Mouse (Mus musculus) heart, adult 18-20 months (tissue): ENCODE data around the gene Add3. TPM values are rescaled to one million over a fixed set of nuclear protein-coding genes. Genes with fewer than 3 reads are reported as not detected.
A peak's percentile ranks its signal among the peaks of the same experiment; 100 is the strongest.

ENCODE experiments used
- DNase-seq, 2 experiments: peaks; one replicate each; pipeline ENCODE4 v3.0.0; 2021 to 2022; ENCODE audit warnings: mixed read lengths in 1 of 2
- long read RNA-seq, 2 experiments: library from polyadenylated mRNA; stranded (forward); transcript quantifications; one replicate each; pipeline ENCODE4 v2.0.0; 2021
- total RNA-seq, 2 experiments: library from RNA; stranded (reverse); gene quantifications; 2 replicates each; pipeline ENCODE4 v1.2.3; 2021

The Add3 gene
- total RNA-seq: 10 to 100 TPM; 44.3 to 52.5 TPM
- long read RNA-seq, experiment 1, full-length matches to known transcripts: 9 of 25 reads
- long read RNA-seq, experiment 1, partial matches to known transcripts: 6 of 25 reads
- long read RNA-seq, experiment 1, other reads (novel, unspliced or antisense): 10 of 25 reads
- long read RNA-seq, experiment 2, full-length matches to known transcripts: 7 of 13 reads
- long read RNA-seq, experiment 2, partial matches to known transcripts: 0 of 13 reads
- long read RNA-seq, experiment 2, other reads (novel, unspliced or antisense): 6 of 13 reads

DNA sequence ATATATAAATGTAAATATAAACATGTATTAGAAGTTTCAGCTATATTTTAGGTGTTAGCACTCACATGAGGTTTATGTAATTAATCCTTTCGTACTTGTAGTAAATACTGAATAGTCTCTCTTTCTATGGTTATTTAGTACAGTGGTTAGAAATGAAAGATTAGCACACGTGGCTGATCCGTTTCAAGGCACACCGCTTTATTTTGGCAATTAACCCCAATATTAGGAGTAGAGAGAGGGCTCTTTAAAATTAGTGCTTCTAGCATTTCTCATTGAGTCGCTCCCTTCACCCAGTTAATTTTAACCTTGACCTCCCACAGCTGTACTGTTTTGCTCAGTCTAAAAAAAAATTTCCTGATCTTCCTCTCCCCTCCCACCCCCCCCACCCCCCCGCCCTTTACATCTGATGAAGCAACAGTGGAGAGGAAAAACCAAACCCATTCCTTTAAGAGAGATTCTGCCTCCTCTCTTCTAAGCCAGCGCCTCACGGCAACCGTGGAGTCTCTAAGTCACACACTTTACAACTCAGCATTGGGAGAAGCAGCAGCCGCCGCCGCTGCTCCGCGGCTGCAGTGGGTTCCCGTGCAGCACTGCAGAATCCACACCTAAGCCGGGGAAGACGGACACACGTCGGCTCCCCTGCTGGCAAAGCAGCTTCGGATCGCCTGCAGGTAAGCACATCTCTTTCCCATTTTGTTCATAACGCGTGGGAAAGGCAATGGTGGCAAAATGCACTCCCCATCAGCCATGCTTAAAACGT lies at the start of gene Add3:
Gene Add3, plus strand, starts transcription at position 400 of the 760 bp plus-strand sequence.
- peak; percentile 72 to 80 for DNase-seq

DNA sequence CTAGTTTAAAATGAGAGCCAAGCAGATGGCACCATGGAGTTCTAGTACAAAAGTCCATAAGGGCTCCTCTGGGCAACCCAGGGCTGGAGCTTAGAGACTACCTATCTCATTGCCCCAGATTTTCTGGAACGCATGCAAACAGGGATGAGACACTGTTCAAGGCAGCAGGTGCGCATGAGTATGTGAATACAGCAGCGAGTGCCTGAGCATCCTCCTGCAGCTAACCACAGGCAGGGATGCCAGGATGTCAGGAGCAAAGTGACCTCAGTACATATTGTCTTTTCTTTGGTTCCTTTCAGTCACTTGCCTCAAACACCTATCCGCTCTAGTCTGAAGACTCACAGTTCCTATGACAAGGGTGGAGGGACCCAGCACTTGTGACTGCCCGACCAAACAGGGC lies 49.6 kb upstream of the Add3 start:
- DNase-seq: no peak

DNA sequence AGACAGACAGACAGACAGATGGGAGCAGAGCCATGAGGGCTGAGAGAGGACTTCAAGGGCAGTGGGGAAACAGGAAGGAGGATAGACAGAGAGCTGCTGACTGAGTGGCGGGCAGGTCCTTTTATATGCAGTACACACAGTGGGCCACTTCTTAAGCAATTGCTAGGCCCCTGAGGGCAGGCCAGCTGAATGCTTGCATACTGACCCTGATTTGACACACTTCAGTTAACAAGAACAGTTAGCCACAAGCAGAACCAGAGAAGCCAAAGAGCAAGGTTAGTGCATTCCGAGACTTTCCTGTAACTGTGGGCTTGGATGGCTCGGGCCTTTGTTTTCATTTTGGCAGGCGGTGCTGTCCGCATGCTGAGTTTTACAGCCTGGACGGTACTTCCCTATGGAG lies 48.0 kb upstream of the Add3 start:
- no peak for DNase-seq

DNA sequence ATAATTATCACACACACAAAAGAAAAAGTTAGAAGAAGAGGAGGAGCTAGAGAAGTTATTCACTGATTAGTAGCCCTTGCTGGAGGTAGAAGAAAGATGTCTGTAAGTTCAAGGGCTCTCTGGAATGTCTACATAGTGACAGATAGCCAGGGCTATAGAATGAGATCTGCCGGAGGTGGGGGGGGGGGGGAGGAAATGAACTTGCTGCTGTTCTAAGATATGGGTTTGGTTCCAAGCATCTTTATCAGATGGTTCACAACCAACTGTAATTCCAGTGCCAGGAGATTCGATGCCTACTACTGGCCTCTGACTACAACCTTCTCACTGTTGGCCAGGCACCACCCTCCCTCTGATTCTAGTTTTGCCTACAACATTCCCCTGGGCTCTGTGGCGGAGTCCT lies 46.9 kb upstream of the Add3 start:
- DNase-seq: no peak

- no peak for DNase-seq
Measured at GRCm38 (mm10) chr19:53094684-53095083, 45.6 kb upstream of the Add3 start.

DNA sequence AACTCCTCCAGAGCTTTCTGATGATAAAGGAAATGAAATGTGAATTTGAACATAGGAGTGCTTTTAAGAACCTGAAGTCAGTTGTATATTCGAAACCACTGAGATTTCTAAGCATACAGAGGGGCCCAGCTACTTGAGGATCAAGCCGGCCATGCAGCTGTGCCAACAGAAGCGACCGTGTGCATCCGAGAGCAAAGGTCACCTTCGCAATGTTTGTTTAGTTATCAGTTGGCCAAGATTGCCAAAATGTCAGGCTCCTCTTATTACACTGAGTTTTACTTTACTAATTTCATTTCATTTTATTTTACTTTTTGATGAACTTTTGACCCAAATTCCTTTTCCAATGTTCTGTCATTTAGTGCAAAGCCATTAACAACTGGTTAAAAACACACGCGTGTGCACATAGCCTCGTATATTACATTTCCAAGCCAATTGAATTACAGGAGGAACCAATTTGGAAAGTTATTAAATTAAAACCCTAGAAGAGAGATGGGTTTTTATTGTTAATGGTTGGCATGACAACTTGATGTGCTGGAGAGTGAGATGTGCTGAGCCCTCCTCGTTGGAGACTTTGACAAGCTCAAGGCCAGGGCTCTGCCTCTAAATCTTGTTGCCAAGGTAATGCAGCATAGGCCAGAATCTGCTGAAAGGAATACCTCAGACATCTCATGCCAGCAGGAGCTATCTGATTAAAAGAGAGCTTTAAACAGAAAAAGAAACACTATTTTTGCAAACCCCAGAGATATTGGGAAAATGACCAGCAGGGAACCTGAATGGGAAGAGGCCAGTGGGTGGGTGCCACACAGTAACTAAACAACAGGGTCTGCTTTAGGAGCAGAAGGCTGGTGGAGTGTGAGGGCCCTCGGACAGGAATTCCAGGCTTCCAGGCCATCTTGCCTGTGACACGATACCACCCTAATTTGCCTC lies 38.6 kb upstream of the Add3 start:
- DNase-seq: no peak

- DNase-seq: peak; percentile 73 to 75
Measured at GRCm38 (mm10) chr19:53105374-53106090, 34.7 kb upstream of the Add3 start.

GRCm38 (mm10) chr19:53106952-53107351 lies 33.3 kb upstream of the Add3 start:
- peak; percentile 51 to 57 for DNase-seq

GRCm38 (mm10) chr19:53107361-53108247 lies 32.6 kb upstream of the Add3 start:
- peak; percentile 65 to 69 for DNase-seq

DNA sequence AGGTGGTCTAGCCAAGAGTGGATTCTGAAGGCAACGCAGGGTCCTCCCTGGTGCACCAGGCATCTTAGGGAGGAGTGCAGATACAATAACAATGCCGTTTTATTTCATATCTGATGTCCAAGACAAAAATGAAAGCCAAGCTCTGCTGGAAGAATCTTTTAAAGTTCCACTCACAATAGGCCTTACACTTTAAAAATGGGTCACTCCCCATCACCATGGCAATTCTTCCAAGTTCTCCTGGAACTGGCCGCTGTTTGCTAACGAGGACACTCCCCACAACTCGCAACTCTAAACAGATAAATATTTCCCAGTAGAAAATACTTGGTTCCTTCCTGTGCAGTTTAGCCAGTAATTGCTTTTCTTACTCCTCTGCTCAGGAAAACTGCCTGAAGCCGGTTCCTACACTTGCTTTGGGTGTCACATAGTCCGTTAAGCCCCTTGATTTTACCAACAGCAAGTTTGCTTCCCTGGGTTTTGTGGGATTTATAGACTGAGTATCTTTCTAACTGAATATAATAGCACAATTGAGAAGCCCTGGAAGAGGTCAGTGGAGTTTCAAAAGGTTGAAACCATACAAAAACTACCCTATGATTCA lies 28.1 kb upstream of the Add3 start:
- DNase-seq: peak; percentile 58 to 74

- DNase-seq: peak in 1 of 2 experiments; percentile 40
Measured at GRCm38 (mm10) chr19:53119255-53119795, 20.9 kb upstream of the Add3 start.

DNA sequence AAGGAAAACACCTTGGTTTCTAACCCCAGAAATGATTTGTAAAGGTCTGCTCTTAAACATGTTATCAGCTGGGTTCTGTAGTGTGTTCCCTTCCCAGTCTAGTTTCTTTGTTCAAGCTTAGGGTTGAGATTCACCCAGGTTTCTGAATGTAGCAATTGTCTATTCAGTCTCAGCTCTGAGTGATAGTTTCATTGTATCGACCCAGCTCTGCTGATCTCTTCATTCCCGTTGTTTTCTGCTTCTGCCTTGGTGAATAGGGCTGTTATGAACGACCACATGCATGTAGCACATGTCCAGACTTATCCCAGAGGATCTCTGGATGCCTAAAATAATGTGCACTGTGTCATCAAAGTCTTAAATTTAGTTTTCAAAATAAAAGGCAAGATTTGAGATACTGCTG lies 19.8 kb upstream of the Add3 start:
- no peak for DNase-seq

- no peak for DNase-seq
Measured at GRCm38 (mm10) chr19:53122641-53123241, 17.5 kb upstream of the Add3 start.

DNA sequence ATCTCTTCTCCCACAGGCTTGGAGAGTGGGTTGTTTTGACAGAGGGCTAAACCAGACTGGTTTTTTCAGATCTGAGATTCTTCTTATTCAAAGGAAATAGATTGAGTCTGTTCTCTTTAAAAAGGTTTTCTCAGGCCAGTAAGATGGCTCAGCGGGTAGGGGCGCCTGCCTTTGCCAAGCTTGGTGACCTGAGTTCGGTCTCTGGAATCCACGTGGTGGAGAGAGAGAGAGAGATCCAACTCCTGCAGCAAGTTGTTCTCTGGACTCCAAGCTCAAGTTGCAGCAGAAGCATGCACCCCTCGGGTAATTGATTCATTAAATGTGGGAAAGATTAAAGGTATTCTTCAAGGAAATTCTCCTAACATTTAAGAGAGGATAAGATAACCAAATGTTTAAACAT lies 16.9 kb upstream of the Add3 start:
- DNase-seq: no peak

DNA sequence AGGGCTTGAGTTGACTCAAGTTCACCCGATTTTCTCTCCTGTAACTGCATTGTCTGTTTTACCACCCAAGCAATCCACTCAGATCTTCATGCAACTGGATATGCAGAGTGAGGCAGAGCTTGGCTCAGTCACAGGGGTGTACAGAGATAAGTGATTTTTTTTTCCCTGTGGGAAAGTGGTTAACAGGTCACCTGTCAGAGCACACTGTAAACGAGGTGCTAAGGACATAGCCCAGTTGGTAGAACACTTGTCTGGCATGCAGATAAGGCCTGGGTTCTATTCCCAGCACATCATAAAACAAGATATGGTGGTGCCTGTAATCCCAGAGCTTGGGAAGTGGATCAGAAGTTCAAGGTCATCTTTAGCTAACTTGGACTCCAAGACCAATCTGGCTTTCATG lies 14.6 kb upstream of the Add3 start:
- peak; percentile 55 to 79 for DNase-seq

DNA sequence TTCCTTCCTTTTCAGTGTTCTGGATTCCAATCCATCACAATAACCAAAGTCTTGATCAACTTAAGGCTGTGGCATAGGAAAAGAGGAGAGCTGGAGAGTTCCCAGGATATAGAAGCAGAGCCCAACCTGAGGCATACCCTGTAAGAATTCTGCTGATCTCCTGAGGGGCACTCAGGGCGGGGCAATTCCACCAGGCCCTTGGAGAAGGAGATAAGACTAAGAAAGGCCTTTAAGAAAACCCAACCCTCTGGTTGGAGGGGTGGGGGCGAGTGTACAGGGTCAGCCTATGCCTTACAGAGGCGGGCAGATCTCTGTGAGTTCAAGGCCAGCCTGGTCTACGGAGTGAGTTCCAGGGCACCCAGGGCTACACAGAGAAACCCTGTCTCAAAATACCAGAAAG lies 13.7 kb upstream of the Add3 start:
- no peak for DNase-seq

DNA sequence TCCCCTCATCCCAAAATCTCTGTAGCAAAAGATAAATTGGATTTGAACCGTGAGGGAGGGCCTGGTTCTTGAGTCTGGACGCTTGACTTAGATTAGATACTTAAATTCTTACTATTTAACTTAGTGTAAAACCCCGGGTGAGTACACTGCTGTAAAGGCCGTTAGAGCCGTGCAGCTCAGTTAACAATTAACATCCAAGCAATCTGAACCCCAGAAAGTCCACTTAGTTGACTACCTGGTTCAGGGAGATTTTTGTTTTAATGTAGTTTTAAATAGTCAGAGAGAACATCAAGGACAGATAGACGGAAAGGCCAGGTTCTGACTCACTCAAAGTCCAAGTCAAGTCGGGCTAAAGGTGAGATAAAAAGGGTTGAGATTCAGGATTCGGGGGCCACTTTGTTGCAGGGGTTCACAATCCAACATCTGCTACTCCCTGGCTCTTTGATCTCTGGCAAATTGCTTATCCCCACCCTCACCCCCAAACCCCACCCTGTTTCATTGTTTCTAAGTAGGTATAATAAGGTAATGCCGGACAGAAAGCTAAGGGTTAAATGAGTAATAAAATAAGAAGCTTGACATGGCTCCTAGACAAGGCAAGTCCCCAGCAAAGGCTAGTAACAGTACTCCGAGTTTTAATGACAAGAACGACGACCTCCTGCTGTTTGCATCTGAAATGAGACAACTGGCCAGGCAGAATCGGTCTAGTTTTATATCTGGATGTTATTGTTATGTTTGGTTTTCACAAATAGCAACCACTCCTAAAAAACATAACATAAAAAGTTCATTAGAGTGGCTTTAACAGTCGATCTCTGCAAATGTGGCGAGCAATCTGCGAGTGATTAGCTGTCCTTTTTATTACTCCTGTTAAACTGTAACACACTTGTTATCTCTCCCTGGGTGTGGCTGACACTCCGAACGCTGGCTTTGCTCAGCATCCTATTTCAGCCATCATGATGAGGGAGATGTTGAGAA lies 12.6 kb upstream of the Add3 start:
- DNase-seq: peak; percentile 48 to 50
